Mouse (Mus musculus): ENCODE data around the gene Tmem135. TPM values are rescaled to one million over a fixed set of nuclear protein-coding genes. Genes with fewer than 3 reads are reported as not detected.

Tmem135 gene
- total and polyA plus RNA-seq, 3 experiments = 7.4 to 33.9 TPM; not detected in 1

DNA sequence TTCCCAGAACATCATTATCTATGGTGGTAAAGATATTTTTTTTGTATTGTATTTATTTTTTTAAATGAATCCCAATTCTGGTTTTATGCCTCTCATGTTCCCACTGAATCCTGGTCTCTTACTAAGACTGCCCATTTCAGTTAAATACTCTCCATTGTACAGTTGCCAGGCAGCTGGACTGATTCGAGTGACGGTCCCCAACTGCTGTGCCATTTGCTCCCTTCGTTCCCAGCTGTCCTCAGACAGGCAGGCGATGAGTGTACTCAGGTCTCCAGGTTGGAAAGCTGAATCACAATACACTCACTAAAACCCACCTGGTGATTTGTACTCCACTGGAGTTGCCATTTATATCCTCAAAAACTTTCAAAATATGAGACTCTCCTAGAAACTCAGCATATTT is 38.2 kb upstream of the Tmem135 start:
- no peak overlapping the region for H3K4me3 ChIP-seq (ENCODE audit: control insufficient read depth in 1 of 2, insufficient read depth in 1 of 2, low read depth in 2 of 2, low read length in 2 of 2)
- H3K79me2 ChIP-seq (ENCODE audit: control insufficient read depth, insufficient read depth, low read length, poor library complexity) = no peaks in the 10 kb centered on the region
- no peaks in the 10 kb centered on the region for H3K9me3 ChIP-seq (replicated peaks; ENCODE audit: insufficient read depth, low read length)
- no peak overlapping the region for H3K9ac ChIP-seq (ENCODE audit: control insufficient read depth, low read depth, low read length, poor library complexity, severe bottlenecking)
- no peaks in the 10 kb centered on the region for H3K36me3 ChIP-seq (ENCODE audit: control insufficient read depth in 1 of 2, insufficient read depth in 2 of 2, low read length in 2 of 2)
- no peak for TF ChIP-seq JUND (IDR thresholded peaks at IDR 0.05; ENCODE audit: low read depth, low read length)
- TF ChIP-seq NELFE (IDR thresholded peaks at IDR 0.05; ENCODE audit: low read depth, low read length) = no peak
- no peak for TF ChIP-seq CHD1 (IDR thresholded peaks at IDR 0.05; ENCODE audit: low read depth, low read length)
- no peak for TF ChIP-seq GABPA (IDR thresholded peaks at IDR 0.05; ENCODE audit: low read depth, low read length)
- no peak for TF ChIP-seq MYC (IDR thresholded peaks at IDR 0.05; ENCODE audit: low read depth, low read length)
- TF ChIP-seq MEF2A (IDR thresholded peaks at IDR 0.05; ENCODE audit: extremely low read depth, insufficient replicate concordance, low read depth, low read length, poor library complexity, severe bottlenecking) = no peak
- TF ChIP-seq NRF1 (IDR thresholded peaks at IDR 0.05; ENCODE audit: insufficient read depth, low read depth, low read length, poor library complexity, severe bottlenecking) = no peak
- TF ChIP-seq KAT2A (conservative IDR thresholded peaks at IDR 0.05; ENCODE audit: low read depth, low read length) = no peak
- no peak for TF ChIP-seq TCF12 (IDR thresholded peaks at IDR 0.05; ENCODE audit: low read depth, low read length)
- TF ChIP-seq MXI1 (IDR thresholded peaks at IDR 0.05; ENCODE audit: low read depth, low read length) = no peak
- TF ChIP-seq SMC3 (IDR thresholded peaks at IDR 0.05; ENCODE audit: low read depth, low read length) = no peak
- TF ChIP-seq ELF1 (IDR thresholded peaks at IDR 0.05; ENCODE audit: low read depth, low read length) = no peak
- TF ChIP-seq BHLHE40 (IDR thresholded peaks at IDR 0.05; ENCODE audit: borderline replicate concordance, low read depth, low read length) = no peak
- H3K4me1 ChIP-seq (ENCODE audit: control insufficient read depth in 1 of 2, insufficient read depth in 2 of 2, low read length in 2 of 2) = no peaks in the 10 kb centered on the region
- no peak overlapping the region for H3K27ac ChIP-seq (ENCODE audit: control insufficient read depth, low read depth, low read length)
- no peak for DNase-seq (ENCODE audit: low read depth, low spot score)
- H3K27me3 ChIP-seq (ENCODE audit: control insufficient read depth in 1 of 2, insufficient read depth in 2 of 2, low read length in 2 of 2) = no peaks in the 10 kb centered on the region; a peak in 1 of 4 replicates

DNA sequence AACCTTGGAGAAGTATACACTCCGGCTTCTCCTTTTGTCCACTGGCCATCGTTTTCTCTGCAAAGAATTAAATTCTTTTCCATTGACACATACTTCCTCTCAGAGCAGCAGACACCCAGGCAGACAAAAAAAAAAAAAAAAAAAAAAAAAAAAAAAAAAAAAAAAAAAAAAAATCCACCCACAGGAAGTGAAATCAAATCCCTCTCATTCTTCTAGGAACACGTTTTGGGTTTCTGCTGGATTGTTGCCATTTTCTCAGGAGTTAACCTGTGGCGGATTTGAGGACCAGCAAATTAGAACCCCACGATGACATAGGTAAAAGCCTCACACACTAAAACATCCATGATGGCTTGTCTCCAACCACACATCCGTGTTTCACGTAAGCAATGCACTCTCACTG is 37.3 kb upstream of the Tmem135 start:
- H3K27ac ChIP-seq (ENCODE audit: control insufficient read depth, low read depth, low read length) = no peak overlapping the region

DNA sequence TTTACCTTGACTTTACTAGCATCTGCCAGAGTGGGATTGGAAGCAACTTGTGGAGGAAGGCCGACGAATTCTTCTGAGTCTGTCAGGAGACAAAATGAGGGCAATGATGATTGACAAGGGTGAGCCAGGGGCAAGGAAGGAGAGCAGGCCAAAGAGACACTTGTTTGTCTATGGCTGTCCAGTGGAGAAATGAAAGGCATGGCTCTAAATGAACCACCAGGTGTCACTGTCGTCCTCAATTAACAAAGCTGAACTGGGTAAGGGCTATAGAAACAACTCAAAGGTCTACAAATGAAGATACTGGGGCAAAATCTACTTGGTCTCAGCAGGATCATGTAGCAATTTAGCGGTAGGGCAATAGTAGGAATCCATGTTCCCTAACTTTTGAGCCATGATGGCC is 33.6 kb upstream of the Tmem135 start:
- Histone ChIP-seq H3K4me3 (ENCODE audit: control insufficient read depth in 1 of 2, insufficient read depth in 1 of 2, low read depth in 2 of 2, low read length in 2 of 2) (no peak overlapping the region), H3K36me3 (ENCODE audit: control insufficient read depth in 1 of 2, insufficient read depth in 2 of 2, low read length in 2 of 2) (no peaks in the 10 kb centered on the region), H3K9me3 (replicated peaks; ENCODE audit: insufficient read depth, low read length) (no peaks in the 10 kb centered on the region), H3K9ac (ENCODE audit: control insufficient read depth, low read depth, low read length, poor library complexity, severe bottlenecking) (no peak overlapping the region), H3K27ac (ENCODE audit: control insufficient read depth, low read depth, low read length) (no peak overlapping the region), H3K79me2 (ENCODE audit: control insufficient read depth, insufficient read depth, low read length, poor library complexity) (no peaks in the 10 kb centered on the region), H3K27me3 (ENCODE audit: control insufficient read depth in 1 of 2, insufficient read depth in 2 of 2, low read length in 2 of 2) (no peaks in the 10 kb centered on the region; a peak in 1 of 4 replicates), H3K4me1 (ENCODE audit: control insufficient read depth in 1 of 2, insufficient read depth in 2 of 2, low read length in 2 of 2) (no peaks in the 10 kb centered on the region)
- no peak for TF ChIP-seq MYC (IDR thresholded peaks at IDR 0.05; ENCODE audit: low read depth, low read length)
- peak; percentile 53 for TF ChIP-seq RAD21 (IDR thresholded peaks at IDR 0.05; ENCODE audit: low read depth, low read length)
- peak; percentile 34 to 65 (median 55); a peak in 5 of 6 replicates for TF ChIP-seq CTCF (IDR thresholded peaks at IDR 0.05 in 2 of 3, conservative IDR thresholded peaks at IDR 0.05 in 1 of 3; ENCODE audit: control insufficient read depth in 1 of 3, insufficient read depth in 1 of 3, low read depth in 2 of 3, low read length in 3 of 3, poor library complexity in 1 of 3, severe bottlenecking in 1 of 3)
- TF ChIP-seq SMC3 (IDR thresholded peaks at IDR 0.05; ENCODE audit: low read depth, low read length) = peak; percentile 60
- TF ChIP-seq MXI1 (IDR thresholded peaks at IDR 0.05; ENCODE audit: low read depth, low read length) = no peak
- peak; percentile 53 for DNase-seq (ENCODE audit: low read depth, low spot score)

More for the DNA sequence above, 37.3 kb upstream of the Tmem135 start:
- no peaks in the 10 kb centered on the region for H3K4me1 ChIP-seq (ENCODE audit: control insufficient read depth in 1 of 2, insufficient read depth in 2 of 2, low read length in 2 of 2)
- TF ChIP-seq ZNF384 (IDR thresholded peaks at IDR 0.05; ENCODE audit: low read depth, low read length) (peak; percentile 50; the same call in 1 of the 2 replicates), RAD21 (IDR thresholded peaks at IDR 0.05; ENCODE audit: low read depth, low read length) (no peak)
- H3K9ac ChIP-seq (ENCODE audit: control insufficient read depth, low read depth, low read length, poor library complexity, severe bottlenecking) = no peak overlapping the region
- no peak overlapping the region for H3K4me3 ChIP-seq (ENCODE audit: control insufficient read depth in 1 of 2, insufficient read depth in 1 of 2, low read depth in 2 of 2, low read length in 2 of 2)
- H3K27me3 ChIP-seq (ENCODE audit: control insufficient read depth in 1 of 2, insufficient read depth in 2 of 2, low read length in 2 of 2) = no peaks in the 10 kb centered on the region; a peak in 1 of 4 replicates
- no peak for DNase-seq (ENCODE audit: low read depth, low spot score)
- no peaks in the 10 kb centered on the region for H3K36me3 ChIP-seq (ENCODE audit: control insufficient read depth in 1 of 2, insufficient read depth in 2 of 2, low read length in 2 of 2)
- no peaks in the 10 kb centered on the region for H3K79me2 ChIP-seq (ENCODE audit: control insufficient read depth, insufficient read depth, low read length, poor library complexity)
- no peaks in the 10 kb centered on the region for H3K9me3 ChIP-seq (replicated peaks; ENCODE audit: insufficient read depth, low read length)
